Mouse (Mus musculus): ENCODE data around the gene Klk1b4.
A peak's percentile ranks its signal among the peaks of the same experiment; 100 is the strongest.
"Not testable (repeated sequence)": the region's sequence is repeated elsewhere in the genome, so short reads cannot be mapped to it uniquely, and the experiment has no call there.

Gene Klk1b4

DNA sequence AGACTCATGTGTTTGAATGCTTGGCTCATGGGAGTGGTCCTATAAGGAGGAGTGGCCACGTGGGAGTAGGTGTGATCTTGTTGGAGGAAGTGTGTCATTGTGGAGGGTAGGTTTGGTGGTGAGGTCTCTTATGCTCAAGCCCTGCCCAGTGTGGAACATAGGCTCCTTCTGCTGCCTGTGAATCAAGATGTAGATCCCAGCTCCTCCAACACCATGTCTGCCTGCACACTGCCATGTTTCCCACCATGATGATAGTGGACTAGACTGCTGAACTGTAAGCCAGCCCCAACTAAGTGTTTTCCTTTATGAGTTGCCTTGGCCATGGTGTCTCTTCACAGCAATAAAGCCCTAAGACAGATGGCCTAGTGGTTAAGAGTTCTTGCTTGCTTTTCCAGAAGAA is 36.8 kb downstream of the Klk1b4 start:
- no peak for DNase-seq (ENCODE audit: low read depth, low spot score)
- Histone ChIP-seq H3K36me3 (ENCODE audit: control insufficient read depth, insufficient read depth, low read length, poor library complexity, severe bottlenecking) (no peaks in the 10 kb centered on the region; the same call in 1 of the 2 replicates), H3K27me3 (ENCODE audit: control insufficient read depth, insufficient read depth, low read length, poor library complexity, severe bottlenecking) (no peaks in the 10 kb centered on the region)

DNA sequence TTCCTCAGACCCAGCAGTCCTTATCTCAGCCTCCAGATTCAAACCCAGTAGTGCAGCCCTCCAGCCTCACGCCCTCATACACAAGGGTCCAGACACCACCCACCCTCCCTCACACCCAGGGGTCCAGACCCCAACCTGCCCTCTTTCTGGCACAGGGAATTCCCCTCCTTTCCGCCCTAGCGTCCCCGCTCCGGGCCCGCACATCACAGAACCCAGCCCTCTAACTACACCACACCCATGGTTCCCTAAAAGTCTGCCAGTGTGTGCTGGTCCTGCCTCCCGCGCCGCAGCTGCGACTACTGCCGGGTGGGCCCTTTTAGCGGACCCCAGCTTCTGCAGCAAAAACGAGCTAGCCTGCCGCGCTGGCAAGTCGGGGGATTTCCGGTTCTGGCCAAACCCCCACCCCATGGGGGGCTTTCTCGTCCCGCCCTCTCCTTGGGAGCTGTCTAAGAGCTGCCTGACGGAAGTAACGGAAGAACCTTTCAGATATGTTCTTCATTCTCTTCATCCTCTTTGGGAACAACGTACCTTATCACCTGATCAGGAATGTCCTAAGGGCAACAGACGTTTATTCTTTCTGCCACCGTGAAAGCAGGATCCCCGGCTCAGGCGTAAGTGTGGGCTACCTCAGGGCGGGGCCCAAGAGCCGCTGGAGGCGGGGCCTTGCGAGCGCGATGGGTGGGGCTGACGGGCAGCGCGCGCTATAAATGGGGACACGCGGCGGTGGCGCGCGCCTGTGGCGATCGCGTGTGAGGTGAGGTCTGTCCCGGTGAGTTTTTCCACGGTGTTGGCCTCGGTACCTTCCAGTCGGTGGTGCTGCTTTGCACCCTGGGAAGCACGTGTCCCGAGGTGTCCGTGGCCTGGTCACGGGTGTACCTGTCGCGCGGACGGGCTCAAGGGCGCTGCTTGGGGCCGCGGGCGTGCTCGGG is 39.1 kb downstream of the Klk1b4 start, which contains the start of the genes 1700028J19Rik and 2410002F23Rik:
Gene 1700028J19Rik (minus strand): TSS at position 641 of the 929 bp plus-strand sequence.
Gene 2410002F23Rik (plus strand): TSS at position 668 of the 929 bp plus-strand sequence.
- peak; percentile 92 for DNase-seq (ENCODE audit: low read depth, low spot score)
- Histone ChIP-seq H3K27me3 (ENCODE audit: control insufficient read depth, insufficient read depth, low read length, poor library complexity, severe bottlenecking) (no peaks in the 10 kb centered on the region), H3K36me3 (ENCODE audit: control insufficient read depth, insufficient read depth, low read length, poor library complexity, severe bottlenecking) (peaks cover 3% of the 10 kb centered on the region)

DNA sequence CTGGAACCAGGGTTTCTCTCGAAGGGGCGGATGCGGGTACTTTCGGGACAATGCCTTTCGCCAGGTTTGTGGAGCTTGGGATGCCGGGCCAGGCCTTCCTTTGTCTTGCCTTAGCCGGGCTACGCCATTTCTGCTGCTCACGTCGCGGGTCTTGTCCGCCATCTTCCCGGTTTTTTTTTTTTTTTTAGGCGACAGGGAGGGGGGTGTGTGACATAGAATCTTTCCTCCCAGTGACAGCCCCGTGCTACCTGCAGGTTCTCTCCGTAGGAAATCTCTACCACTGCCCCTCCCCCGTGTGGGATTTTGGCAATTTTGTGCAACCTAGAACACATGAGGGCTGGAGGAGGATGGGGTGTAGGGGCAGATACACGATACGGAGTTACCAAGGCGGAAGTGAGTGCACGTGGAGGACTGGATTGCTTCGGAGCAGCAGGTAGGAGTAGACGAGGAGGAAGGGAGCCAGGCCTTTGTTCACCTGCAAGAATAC is 39.8 kb downstream of the Klk1b4 start:
- H3K36me3 ChIP-seq (ENCODE audit: control insufficient read depth, insufficient read depth, low read length, poor library complexity, severe bottlenecking): peaks cover 3% of the 10 kb centered on the region
- H3K27me3 ChIP-seq (ENCODE audit: control insufficient read depth, insufficient read depth, low read length, poor library complexity, severe bottlenecking): no peaks in the 10 kb centered on the region
- peak; percentile 67 for DNase-seq (ENCODE audit: low read depth, low spot score)

DNA sequence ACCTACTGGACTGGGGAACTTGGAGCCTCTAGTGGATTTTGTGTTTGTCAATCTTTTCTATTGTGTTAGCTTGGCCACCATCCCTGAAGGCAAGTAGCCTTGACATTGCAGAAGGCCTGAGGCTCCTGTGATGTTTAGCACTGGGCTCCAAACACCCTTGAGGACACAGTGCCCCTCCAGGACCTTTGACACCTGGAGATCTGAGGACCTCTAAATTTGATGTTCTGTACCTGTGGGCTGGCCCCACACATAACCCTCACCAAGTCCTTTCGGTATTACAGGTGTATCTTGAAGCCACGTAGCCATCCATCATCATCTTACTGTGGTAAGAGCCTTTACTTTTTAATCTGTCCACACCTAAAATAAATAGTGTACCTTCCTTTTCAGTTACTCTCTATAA is 40.7 kb downstream of the Klk1b4 start:
- H3K27me3 ChIP-seq (ENCODE audit: control insufficient read depth, insufficient read depth, low read length, poor library complexity, severe bottlenecking): no peaks in the 10 kb centered on the region
- H3K36me3 ChIP-seq (ENCODE audit: control insufficient read depth, insufficient read depth, low read length, poor library complexity, severe bottlenecking): peaks cover 3% of the 10 kb centered on the region
- DNase-seq (ENCODE audit: low read depth, low spot score): no peak

DNA sequence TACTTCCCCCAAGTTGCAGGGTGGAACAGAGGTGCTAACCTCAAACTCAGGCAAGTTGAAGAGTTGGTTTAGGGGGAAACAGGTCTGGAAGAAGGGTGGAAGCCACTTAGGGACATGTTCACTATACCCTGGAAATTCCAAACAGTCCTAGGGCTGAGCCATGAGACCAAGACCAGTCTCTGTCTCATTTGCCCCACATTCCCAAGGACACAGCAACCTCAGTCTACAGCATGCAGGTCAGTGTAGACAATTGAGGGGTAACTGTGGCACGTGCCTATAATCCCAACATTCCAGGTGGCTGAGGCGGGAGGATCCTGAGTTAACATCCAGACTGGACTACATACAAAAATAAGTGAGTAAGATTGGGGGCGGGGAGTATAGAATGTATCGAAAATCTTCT is 42.0 kb downstream of the Klk1b4 start:
- DNase-seq (ENCODE audit: low read depth, low spot score): no peak
- H3K27me3 ChIP-seq (ENCODE audit: control insufficient read depth, insufficient read depth, low read length, poor library complexity, severe bottlenecking): no peaks in the 10 kb centered on the region

DNA sequence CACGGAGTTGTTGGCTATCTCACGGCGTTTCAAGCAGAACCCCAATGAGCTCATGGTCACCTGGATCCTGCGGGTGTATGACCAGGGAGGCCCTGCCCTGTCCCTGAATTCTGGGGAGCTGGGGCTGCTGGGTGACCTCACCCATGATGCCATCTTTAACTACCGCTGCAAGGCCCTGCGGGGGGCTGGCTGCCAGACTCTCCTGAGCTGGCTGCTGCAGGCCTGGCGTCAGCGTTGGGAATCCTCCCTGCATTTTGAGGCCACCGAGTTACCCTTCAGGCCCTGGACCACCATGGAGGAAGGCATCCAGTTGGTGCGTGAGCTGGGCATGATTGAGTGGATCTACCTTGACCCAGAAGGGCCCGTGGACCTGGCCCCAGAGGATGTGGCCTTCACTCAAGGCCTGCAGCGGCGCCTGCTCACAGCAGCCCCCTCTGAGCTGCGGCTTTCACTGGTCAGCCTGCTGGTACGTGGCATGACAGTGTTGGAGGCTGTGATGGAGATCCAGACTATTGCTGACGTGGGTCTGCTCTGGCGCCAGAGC is 43.6 kb downstream of the Klk1b4 start:
- not testable (repeated sequence) for DNase-seq (ENCODE audit: low read depth, low spot score); H3K36me3 ChIP-seq (ENCODE audit: control insufficient read depth, insufficient read depth, low read length, poor library complexity, severe bottlenecking); H3K27me3 ChIP-seq (ENCODE audit: control insufficient read depth, insufficient read depth, low read length, poor library complexity, severe bottlenecking)

More for the DNA sequence above, 42.0 kb downstream of the Klk1b4 start:
- peaks cover 5% of the 10 kb centered on the region for H3K36me3 ChIP-seq (ENCODE audit: control insufficient read depth, insufficient read depth, low read length, poor library complexity, severe bottlenecking)

DNA sequence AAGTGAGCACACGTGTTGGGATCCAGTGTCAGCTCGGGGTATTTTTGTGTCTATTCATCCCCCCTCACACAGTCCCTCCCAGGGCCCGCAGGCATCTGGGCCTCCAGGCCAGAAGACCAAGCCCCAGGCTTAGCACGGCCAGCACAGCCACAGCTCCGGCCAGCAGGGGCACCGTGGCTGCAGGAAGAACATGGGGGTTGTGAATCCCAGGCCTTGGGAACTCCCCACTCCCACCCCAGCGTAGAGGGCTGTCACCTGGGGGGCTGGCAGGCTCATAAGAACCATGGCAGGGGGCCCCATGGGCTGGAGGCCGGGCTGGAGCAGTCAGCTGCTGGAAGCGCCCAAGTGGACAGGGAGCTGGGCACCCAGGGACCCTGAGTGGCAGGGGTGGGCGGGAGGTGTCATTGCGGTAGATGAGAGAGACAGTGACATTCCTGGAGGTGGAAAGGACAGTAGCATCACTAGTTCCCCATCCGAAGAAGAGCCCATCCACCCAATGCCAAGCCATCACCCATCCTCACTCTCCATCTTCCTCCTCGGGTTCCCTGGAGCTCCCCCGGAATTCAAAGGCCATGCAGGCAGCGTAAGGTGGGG is 45.9 kb downstream of the Klk1b4 start:
- no peak for DNase-seq (ENCODE audit: low read depth, low spot score)
- no peaks in the 10 kb centered on the region for H3K27me3 ChIP-seq (ENCODE audit: control insufficient read depth, insufficient read depth, low read length, poor library complexity, severe bottlenecking)
- H3K36me3 ChIP-seq (ENCODE audit: control insufficient read depth, insufficient read depth, low read length, poor library complexity, severe bottlenecking): peaks cover 5% of the 10 kb centered on the region

DNA sequence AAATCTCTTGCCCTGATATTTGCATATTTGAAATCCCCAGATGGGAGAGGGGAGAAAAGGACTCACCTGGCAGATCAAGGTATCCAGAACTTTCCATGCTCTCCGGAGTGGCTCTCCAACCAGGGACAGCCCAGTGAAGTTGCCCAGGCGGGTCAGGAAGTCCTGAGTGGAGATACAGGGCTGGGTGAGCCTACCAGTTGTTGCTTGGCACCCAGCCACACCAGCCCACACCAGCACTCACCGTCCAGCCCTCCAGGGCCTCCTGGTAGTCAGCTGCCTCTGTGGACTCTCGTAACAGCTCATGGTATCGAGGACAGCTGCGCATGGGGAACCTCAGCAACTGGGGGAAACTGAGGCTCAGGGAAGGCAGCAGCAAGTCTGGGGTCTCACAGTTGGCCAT is 47.7 kb downstream of the Klk1b4 start:
- no peak for DNase-seq (ENCODE audit: low read depth, low spot score)
- Histone ChIP-seq H3K27me3 (ENCODE audit: control insufficient read depth, insufficient read depth, low read length, poor library complexity, severe bottlenecking) (no peaks in the 10 kb centered on the region), H3K36me3 (ENCODE audit: control insufficient read depth, insufficient read depth, low read length, poor library complexity, severe bottlenecking) (peaks cover 5% of the 10 kb centered on the region; the same call in 1 of the 2 replicates)

DNA sequence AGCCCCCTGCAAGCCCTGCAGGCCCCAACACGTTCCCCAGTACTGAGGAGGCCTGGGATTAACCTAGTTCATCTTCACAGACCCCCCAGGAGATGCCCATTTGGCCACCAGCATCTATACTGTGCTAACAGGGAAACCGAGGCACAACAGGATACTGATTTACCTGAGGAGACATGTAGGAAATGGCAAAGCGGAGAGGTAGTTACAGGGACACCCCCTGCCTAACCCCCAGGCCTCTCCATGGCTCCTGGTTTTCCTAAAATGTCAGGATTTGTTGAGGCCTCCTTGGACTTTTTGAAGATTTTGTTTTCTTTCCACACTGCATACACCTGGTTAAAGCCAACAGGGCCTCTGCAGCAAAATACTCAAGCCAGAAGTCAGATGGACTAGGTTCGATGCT is 50.0 kb downstream of the Klk1b4 start, which contains the start of gene Acp4:
Gene Acp4 (minus strand): TSS at position 101 of the 400 bp plus-strand sequence.
- DNase-seq (ENCODE audit: low read depth, low spot score): no peak
- Histone ChIP-seq H3K27me3 (ENCODE audit: control insufficient read depth, insufficient read depth, low read length, poor library complexity, severe bottlenecking) (no peaks in the 10 kb centered on the region), H3K36me3 (ENCODE audit: control insufficient read depth, insufficient read depth, low read length, poor library complexity, severe bottlenecking) (0 out of 2 replicates have a peak, but pooled peaks cover 1% of the 10 kb centered on the region)

DNA sequence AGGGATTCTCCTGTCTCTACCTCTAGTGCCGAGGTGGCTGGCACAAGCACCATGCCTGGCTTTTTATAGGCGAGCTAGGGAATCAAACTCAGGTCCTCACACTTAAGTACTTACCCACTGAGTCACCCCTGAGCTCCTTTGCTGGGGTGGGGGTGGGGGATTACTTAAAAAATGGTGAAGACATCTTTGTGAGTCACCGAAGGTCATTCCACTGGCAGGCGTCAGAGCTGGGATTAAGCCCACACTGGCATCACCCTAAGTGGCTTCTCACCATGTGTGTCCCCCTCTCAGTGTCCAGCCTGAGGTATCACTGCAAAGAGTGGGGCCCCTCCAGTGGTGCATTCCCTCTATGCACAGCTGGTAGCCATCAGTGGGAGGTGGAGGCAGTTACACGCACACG is 53.2 kb downstream of the Klk1b4 start:
- DNase-seq (ENCODE audit: low read depth, low spot score): no peak

DNA sequence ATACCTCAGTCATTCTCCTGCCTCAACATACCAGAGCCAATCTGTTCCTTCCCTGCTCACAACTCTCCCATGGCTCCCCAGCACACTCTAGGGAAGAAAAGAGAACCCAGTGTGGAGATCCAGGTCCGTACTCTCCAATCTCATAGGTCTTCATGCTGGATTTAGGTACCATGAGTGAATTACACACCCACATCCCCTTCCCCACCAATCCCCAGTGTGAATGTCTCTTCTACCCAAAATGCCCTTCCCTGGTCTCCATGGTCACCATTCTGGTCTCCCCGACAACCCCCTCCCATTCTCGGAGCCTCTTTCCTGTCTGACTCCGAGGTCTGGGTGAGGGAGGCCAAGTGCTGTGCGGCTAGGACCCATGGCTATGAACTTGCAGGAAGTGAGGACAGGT is 53.9 kb downstream of the Klk1b4 start, which contains the start of gene Gm15517:
Gene Gm15517 (plus strand): TSS at position 301 of the 400 bp plus-strand sequence.
- DNase-seq (ENCODE audit: low read depth, low spot score): no peak
- no peaks in the 10 kb centered on the region for H3K27me3 ChIP-seq (ENCODE audit: control insufficient read depth, insufficient read depth, low read length, poor library complexity, severe bottlenecking)
- H3K36me3 ChIP-seq (ENCODE audit: control insufficient read depth, insufficient read depth, low read length, poor library complexity, severe bottlenecking): no peaks in the 10 kb centered on the region

More for the DNA sequence above, 53.2 kb downstream of the Klk1b4 start:
- Histone ChIP-seq H3K36me3 (ENCODE audit: control insufficient read depth, insufficient read depth, low read length, poor library complexity, severe bottlenecking) (no peaks in the 10 kb centered on the region), H3K27me3 (ENCODE audit: control insufficient read depth, insufficient read depth, low read length, poor library complexity, severe bottlenecking) (no peaks in the 10 kb centered on the region)
